Mouse (Mus musculus) testis, adult 2 months (tissue): ENCODE data around the gene Prcp. TPM values are rescaled to one million over a fixed set of nuclear protein-coding genes. Genes with fewer than 3 reads are reported as not detected.

Experiments
- H3K27ac ChIP-seq: fragments of 200-500 bp; 2 replicates; pipeline ENCODE4 v1.5.1; 2012; ENCODE audit warnings: low read depth, low read length; ENCODE audit not compliant: control insufficient read depth, insufficient read depth
- H3K27me3 ChIP-seq: fragments of 200-500 bp; 2 replicates; pipeline ENCODE4 v1.6.1; 2012; ENCODE audit warnings: mild to moderate bottlenecking, low read length, moderate library complexity; ENCODE audit not compliant: control insufficient read depth, insufficient read depth
- H3K36me3 ChIP-seq: fragments of 200-500 bp; 2 replicates; pipeline ENCODE4 v1.6.1; 2012; ENCODE audit warnings: mild to moderate bottlenecking, low read length; ENCODE audit not compliant: control insufficient read depth, insufficient read depth
- H3K4me1 ChIP-seq: fragments of 200-500 bp; 2 replicates; pipeline ENCODE4 v1.6.1; 2012; ENCODE audit warnings: low read length; ENCODE audit not compliant: control insufficient read depth, insufficient read depth
- H3K4me3 ChIP-seq: fragments of 200-500 bp; 2 replicates; pipeline ENCODE4 v1.5.1; 2012; ENCODE audit warnings: low read depth, mild to moderate bottlenecking, low read length, moderate library complexity, mixed read lengths; ENCODE audit not compliant: control insufficient read depth
- CTCF ChIP-seq: fragments of 200-500 bp; IDR thresholded peaks from 2 replicates; pipeline ENCODE4 v1.5.1; 2012; ENCODE audit warnings: low read depth, mild to moderate bottlenecking, inconsistent platforms, low read length, moderate library complexity; ENCODE audit not compliant: control insufficient read depth, insufficient read depth, insufficient replicate concordance
- POLR2A ChIP-seq: fragments of 200-500 bp; IDR thresholded peaks from 2 replicates; pipeline ENCODE4 v1.6.1; 2012; ENCODE audit warnings: low read depth, mild to moderate bottlenecking, inconsistent platforms, low read length, moderate library complexity; ENCODE audit not compliant: control insufficient read depth
- polyA plus RNA-seq: library from polyadenylated mRNA; depleted of rRNA; stranded (reverse); fragments of >200 nt; gene quantifications from 2 replicates; pipeline ENCODE4 v1.2.3, GENCODE M21; 2012

Prcp gene
- polyA plus RNA-seq, 1 experiment, result 28.5 TPM

DNA sequence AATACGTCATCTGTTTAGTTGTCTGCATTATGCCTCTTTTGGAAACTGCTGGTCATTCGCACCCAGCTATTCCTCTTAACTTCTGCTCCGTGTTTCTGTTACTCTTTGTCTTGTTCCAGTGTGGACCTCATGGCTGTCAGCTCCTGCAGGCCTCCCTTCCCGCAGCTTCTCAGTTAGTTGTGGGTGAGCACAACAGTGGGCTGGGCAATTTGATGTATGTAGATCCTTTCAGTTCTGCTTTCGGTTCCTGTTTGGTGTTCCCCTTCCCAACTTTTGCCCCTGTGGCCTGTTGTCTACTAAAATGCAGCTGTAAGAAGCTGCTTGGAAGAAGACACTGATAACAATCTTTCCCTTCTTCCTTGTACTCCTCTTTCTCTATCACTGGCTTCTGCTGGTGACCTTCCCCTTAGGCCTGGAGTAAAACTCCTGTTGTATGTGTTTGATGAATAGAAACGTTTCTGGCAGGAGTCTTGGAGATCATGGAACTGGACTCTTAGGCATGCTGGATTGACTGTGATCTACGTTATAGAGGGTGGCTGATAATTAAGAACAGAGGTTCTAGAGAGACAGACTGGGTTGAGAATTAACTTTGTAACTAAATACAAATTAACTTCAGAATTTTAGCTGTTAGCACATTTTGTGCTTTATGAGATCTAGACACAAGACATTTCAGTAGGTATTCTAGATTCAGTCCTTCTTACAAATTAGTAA is 4.5 kb downstream of the Prcp start:
- Histone ChIP-seq H3K36me3 (no peaks in the 10 kb centered on the region), H3K27ac (no peak overlapping the region), H3K27me3 (no peaks in the 10 kb centered on the region), H3K4me1 (peaks cover 6% of the 10 kb centered on the region), H3K4me3 (no peak overlapping the region)
- no peak for TF ChIP-seq POLR2A
- no peak for TF ChIP-seq CTCF

DNA sequence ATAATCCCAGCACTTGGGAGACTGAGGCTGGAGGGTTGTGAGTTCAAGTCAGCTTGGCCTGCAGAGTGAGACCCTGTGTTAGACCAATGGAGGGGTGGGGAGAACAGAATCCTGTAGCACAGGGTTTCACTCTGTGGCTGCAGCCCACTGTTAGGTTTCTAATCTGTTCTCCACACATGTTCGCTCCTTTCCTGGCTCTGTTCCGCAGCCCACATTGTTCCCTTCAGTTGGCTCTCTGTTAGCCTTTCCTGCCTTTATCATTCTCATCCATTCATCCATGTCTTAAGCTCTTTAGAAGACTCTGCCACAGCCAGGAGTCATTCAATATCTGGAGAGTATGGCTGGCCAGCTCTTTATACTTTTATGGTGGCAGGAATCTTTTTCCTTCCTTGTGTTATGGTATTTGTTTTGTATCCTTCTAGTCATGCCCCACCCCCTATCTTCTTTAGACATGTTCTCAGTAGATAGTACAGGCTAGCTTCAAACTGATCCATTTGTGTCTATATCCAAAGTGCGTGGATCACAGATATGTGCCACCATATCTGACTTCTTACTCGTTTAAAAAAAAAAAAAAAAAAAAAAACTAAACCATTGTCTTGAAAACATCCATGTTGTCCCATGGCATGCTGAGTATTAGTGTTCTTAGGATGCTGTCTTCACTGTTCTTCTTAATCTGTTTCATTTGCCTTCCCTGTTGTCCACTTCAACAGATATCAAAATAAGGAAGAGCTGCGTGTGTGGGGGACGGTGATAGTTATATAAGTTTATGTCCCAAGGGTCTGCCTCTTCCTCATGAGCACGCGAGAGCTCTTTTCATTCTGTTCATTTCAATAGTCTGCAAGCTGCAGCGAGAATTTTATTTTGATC is 9.8 kb downstream of the Prcp start:
- Histone ChIP-seq H3K36me3 (no peaks in the 10 kb centered on the region), H3K4me3 (no peak overlapping the region), H3K27ac (no peak overlapping the region), H3K4me1 (no peaks in the 10 kb centered on the region), H3K27me3 (no peaks in the 10 kb centered on the region)
- TF ChIP-seq CTCF (no peak), POLR2A (no peak)

DNA sequence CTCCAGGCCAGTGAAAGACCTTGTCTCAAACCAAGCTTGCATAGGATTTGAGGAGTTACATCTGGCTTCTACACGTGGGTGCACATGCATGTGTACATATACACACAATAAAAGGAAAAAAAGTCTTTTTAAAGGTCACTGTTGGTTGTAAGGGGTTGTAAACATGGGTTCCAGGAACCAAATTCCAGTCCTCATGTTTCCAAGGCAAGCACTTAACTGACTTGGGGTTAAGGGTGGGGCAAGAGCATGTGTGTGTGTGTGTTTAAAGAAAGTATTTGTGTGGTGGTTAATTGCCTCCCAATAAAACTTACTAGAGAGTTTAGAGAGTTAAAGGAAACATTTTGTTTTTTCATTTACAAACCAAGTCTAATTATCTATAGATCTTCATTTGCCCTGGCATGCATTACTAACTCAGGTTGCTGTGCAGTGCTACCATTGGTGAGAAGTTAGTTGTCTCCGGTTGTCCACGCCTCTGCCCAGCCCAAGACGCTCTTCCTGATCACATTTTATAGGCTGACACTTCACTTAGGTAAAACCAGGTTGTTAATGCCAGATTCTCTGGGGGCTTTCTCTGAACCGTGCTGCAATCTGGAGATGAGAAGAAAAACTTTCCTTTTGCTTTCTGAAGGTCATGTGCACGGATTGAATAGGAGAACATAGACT is 10.9 kb downstream of the Prcp start:
- Histone ChIP-seq H3K27me3 (no peaks in the 10 kb centered on the region), H3K36me3 (no peaks in the 10 kb centered on the region), H3K27ac (no peak overlapping the region), H3K4me1 (no peaks in the 10 kb centered on the region), H3K4me3 (no peak overlapping the region)
- TF ChIP-seq POLR2A, result no peak
- no peak for TF ChIP-seq CTCF

DNA sequence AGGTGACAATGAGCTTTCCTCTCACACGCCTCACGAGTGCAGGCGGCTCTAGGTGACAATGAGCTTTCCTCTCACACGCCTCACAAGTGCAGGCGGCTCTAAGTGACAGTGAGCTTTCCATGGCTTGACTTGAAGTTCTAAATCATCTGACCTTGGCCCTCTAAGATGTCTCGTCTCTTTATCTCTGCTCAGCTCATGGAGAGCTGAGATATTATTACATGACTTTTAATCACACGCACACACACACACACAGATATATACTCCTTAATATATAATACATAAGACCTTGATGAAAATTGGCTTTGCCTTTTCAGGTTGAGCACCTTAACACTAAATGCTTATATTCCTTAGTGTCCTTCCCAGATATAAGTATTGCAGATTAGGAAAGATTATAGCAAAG is 12.5 kb downstream of the Prcp start:
- no peak overlapping the region for H3K27ac ChIP-seq
- H3K27me3 ChIP-seq, result no peaks in the 10 kb centered on the region
- no peak for TF ChIP-seq POLR2A
- no peak for TF ChIP-seq CTCF
- H3K4me1 ChIP-seq, result no peaks in the 10 kb centered on the region
- no peaks in the 10 kb centered on the region for H3K36me3 ChIP-seq
- H3K4me3 ChIP-seq, result no peak overlapping the region

DNA sequence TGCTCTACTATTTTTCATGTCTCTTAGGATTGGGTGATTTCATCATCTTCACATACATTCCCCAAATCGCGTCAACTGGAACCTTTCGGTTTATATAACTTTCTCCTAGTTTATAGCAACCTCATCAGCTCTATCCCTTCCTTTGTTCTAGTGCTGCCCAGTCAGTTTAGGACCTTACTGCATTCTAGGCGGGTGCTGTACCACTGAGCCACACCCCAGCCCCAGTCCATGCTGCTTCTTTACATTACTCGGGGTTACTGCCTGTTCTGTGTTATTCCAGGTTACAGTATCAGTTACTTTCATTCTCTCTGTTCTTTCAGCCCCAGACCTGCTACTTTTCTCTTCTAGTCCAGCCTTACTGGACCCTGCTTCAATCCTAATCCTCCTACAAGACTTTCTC is 13.0 kb downstream of the Prcp start:
- no peaks in the 10 kb centered on the region for H3K27me3 ChIP-seq
- no peak overlapping the region for H3K4me3 ChIP-seq
- H3K27ac ChIP-seq, result no peak overlapping the region
- H3K36me3 ChIP-seq, result no peaks in the 10 kb centered on the region
- no peaks in the 10 kb centered on the region for H3K4me1 ChIP-seq
- TF ChIP-seq POLR2A, result no peak
- TF ChIP-seq CTCF, result no peak

DNA sequence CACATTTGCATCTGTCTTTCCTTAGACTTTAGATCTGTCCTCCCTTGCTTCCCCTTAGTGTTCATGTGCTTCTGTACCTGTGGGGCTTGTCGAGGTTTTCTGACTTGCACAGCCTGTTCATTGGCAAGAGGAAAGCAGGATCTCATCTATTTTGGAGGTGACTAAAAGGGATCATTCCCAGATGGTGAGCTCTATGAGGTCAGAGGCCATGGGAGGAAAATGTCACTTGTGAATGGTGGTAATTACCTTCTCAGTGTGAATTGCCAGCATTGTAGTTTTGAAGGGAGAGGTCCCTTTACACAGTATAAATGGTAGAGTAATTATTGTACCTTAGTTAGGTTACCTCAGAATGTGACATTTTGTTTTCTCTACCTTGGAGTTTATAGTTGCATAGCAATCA is 15.9 kb downstream of the Prcp start:
- TF ChIP-seq CTCF (no peak), POLR2A (no peak)
- Histone ChIP-seq H3K4me1 (no peaks in the 10 kb centered on the region), H3K4me3 (no peak overlapping the region), H3K27me3 (no peaks in the 10 kb centered on the region), H3K36me3 (no peaks in the 10 kb centered on the region), H3K27ac (no peak overlapping the region)

- H3K27me3 ChIP-seq, result no peaks in the 10 kb centered on the region
- no peaks in the 10 kb centered on the region for H3K4me1 ChIP-seq
- no peak overlapping the region for H3K27ac ChIP-seq
- H3K4me3 ChIP-seq, result no peak overlapping the region
- no peaks in the 10 kb centered on the region for H3K36me3 ChIP-seq
- TF ChIP-seq POLR2A, result no peak
- no peak for TF ChIP-seq CTCF
These were observed 16.5 kb downstream of the Prcp start for GRCm38 (mm10) chr7:92890618-92891230.
